Mouse (Mus musculus) lung, postnatal 25 days (tissue): ENCODE data around the gene Mul1.

ENCODE experiments used
- DNase-seq: peaks from one replicate; pipeline ENCODE4 v3.0.0; 2022; ENCODE audit warnings: low spot score

Mul1 gene

DNA sequence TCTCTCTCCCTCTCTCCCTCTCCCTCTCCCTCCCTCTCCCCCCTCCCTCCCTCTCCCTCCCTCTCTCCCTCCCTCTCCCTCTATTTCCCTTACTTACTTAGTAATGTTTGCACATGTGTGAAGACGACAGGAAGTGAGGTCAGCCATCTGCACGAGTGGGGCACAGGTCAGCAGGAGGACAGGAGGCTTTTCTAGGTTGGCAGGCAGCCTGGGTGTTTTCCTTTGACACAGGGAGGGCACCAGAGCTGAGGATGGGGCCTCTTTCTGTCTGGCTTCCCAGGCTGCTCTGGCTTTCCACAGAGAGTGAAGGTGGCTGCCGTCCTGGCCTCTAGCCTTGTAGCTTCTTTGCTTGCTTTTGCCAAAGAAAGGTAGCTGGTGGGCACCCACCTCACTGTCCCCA is 5.6 kb downstream of the Mul1 start:
- no peak for DNase-seq

DNA sequence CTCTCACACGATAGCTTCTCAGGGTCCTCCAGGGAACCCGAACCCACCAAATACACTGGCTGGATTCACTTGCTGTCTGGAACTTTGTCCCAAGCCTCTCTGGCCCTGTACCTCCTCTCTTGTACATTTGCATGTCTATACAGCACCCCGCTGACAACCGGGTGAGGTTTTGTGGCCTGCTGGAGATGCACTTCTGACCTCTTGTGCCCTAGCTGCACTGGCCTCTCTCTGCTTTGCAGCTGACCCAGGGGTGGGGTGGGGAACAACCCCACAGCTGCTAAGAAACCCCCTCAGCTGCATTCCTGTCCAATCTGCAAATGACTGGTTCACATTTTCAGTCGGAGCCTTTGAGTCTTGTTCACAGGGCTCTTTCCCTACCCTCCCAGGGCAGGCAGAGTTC is 10.5 kb downstream of the Mul1 start:
- no peak for DNase-seq

DNA sequence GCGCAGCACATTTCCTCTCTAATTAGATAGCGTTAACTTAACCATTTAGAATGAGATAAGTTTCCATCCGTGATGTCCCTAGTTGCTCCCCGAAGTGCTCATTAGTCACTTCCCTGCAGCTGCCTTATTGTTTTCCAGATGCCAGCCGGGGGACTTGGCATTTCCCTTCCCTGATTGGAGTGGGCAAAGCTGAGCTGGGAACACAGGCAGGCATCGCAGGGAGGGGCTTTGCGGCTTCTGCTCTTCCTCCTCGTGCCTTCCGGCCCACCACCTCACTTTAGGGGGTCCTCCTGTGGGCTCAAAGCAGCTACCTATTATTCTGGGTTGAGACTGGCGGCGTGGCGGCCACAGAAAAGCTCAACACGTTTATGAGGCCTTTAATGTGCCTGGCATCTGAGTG is 12.5 kb downstream of the Mul1 start:
- DNase-seq, result no peak

DNA sequence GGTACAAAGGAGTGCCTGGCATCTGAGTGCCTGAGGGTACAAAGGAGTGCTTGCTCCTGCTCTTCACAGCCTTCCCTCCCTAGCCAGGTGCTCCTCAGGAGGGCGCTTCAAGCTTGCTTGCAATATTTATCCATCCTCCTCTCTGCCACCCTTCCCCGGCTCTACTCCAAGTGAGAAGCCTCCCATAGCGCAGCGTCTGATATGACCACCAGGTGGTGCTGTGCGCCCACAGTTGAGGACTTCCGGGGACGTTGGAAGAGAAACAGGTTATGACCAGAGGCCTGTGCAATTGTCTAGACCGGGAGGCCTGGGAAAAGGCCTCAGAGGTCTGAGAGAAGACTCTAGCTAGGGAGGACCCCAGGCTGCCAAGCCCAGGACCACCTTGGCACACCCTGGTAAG is 12.9 kb downstream of the Mul1 start:
- peak; percentile 92 for DNase-seq

DNA sequence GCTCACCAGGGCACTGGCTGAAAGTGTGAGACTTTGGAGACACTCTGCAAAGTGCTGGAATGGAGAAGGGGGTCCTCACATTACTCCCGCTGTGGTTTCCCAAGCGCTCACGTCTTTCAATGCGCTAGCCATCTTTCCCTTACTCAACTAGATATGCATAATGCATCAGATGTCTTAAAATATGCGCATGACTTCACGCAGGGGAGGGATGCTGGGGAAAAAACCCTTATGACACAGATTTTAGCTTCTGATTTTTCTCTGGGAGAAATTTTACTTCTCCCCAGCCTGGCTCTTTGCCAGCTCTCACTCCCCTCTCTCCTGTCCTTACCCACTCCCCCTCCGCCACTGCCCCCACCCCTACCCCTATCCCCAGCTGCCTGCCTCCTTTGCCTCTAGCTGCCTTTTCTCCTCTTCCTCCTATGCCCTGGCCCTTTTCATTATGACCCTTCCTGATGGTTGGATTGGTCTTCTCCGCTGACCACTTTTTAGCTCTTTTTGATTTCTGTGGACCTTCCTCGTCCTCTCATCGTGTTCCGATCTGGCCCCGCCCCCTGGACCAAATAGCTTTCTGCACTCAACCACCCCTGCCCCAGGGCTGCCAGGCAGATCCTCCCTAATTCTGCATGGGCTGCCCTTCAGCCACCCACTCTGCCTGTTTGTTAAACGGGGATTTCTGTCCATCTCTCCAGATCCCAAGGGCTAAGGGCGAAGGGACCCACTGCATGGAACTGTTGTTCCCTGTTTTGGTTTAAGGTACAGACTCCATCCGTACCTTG is 13.5 kb downstream of the Mul1 start:
- DNase-seq, result no peak

DNA sequence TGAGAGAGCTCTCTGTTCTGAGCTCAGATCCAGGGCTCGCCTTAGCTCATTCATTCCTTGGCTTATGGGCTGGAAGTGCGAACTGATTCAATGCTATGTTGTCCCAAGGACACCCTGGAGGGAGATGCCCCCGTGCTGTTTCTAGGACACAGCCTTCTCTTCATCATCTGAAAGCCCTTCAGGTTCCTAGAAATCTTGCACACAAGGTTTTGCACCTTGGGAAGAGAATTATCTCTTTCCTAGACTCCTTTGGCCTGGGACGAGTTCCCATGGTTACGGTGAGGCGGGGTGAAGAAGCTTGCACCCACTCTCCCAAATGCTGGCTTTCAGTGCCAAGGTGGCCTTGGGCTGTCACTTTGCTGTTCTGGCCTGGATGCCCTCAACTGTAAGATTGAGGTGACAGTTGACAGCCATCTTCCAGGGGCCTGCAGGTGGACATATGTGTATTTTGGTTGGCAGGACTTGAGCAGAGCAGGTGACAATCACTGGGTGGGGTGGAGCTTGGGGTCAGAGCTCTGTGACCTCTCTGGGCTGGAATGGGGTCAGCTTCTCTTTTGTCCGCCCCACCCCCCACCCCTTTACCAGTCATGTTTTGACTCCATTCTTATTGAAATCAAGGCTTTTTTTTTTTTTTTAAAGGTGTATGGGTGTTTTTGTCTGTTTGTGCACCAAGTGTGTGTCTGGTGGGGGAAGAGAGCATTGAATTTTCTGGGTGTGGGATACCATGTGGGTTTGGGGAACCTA is 14.6 kb downstream of the Mul1 start:
- no peak for DNase-seq

DNA sequence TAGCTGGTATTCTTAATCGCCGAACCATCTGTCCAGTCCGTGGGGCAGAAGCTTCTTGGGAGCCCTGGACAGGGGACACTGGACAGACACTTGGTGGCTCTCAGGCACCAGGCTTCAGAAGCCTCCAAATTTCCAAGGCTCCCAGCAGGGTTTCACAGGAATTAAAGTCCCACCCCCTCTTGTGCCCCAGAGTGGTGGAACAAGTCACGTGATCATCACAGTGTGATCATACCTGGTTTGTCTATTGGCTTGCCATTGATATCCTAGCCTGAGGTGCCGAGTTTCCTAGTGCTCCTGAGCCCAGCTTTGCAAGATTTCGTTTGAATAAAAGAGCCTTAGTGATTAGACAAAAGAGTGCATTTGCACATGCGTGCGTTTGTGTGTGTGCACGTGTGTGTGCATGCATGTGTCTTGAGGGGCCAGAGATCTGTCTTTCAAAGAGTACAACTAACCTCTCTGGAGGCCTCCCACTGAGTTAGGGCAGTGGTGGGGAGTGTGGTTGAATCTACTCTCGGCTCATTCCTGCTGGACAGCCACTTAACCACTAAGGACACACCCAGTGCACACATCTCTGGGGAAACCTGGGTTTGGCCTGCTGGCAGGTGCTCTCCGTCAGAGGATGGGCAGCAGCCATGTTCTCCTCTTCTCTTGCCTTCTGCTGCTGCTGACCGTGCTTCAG is 15.3 kb downstream of the Mul1 start:
- no peak for DNase-seq

DNA sequence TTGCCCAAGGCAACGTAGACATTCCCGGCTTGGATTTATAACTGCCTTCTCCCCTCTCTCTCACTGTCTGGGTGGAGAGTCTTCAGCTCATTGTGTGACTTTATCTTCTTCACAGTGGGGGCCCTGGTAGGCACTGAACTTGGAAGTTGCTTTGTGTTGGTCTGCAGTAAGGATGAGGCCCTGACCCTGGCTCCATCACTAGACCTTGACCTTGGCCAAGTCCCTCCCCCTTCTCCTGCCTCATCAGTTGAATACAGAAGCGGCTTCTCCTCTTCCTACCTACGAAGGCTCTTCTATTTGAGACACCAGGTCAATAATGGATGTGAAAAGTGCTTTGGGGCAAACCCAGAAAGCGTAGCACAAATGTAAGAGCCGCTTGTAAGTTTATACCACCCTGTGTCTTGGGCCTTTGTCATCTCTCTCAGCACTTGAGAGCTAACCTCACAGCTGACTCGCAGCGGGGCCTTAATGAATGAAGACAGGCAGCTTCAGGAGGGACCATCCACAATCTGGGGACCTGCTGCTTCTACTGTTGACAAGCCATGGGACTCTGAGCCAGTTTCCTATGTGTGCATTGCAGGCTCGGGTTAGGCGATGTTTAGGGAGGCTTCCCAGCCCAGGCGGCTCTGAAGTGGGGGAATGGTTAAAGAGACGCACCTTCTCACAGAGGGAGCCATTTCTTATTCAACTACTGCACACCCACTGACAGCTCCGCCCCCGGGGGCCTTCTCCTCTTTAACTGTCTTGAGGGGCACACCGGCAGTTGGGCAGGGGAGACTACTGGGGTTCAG is 18.0 kb downstream of the Mul1 start:
- no peak for DNase-seq

DNA sequence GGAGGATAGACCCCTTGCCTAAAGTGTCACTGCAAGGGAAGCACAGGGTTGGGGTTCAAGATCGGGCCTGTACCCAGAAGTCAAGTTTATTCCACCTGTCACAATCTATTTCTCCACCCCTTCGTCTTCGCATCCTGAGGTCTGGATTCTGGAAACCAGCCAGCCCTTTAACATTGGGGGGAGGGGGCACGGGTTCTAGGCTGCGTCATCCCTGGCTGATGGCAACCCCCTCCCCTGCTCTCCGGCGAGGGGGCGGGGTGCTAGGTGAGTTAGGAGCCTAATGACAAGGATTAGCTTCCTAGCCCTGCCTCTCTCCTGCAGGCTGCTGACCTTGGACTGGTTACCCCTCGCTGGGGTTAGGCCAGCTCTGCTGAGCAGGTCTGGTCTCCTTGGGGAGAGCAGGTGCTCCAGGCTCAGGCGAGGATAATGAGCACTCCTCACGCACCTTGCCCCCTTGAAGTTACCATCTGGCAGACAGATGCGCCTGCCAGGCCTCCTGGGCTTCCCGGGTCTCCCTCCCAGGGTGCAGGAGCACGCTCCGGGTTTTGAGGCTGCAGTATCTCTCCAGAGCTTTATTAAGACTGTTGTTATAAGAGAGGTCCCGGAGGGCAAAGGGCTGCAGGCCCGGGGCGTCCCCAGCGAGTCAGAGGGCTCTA is 18.8 kb downstream of the Mul1 start:
- no peak for DNase-seq

DNA sequence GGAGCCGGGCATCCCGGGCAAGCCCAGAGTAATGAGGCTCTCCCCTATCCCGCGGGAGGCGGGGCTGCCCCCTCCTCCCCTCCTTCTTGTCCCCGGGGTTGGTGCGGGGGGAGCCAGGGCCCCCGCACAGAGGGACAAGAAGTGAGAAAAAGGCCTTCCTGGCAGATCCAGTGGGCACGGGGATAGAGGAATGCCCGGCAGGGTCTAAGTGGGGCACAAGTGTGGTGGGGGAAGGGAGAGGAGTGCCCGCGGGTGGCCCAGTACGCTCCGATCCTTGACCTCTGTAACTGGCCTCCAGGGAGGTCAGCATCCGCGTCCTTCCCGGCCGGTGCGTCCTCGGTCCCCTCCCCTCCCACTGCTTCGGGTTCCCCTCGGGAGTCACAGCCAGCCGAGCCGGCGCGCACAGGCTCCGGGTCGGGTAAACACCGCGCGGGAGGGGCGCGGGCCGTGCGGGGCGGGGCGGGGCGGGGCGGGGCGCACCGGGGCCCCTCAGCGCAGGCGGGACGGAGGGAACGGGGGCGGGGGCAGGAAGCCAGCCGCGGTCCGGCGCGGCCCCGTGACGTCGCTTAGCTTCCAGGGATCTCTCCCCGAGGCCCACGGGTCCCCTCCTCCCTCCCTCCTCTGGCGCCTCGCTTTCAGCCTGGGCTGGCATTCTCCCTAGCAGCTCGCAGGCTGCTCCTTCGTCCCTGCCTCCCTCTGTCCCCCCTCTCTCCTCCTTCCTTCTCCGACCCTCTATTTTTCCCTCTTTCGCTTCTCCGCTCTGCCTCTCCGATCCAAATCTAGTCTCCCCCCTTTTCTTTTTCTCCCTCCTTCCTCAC is 19.5 kb downstream of the Mul1 start, which contains the start of gene Camk2n1:
Gene Camk2n1 (plus strand): TSS at position 562 of the 818 bp plus-strand sequence.
- DNase-seq, result peak; percentile 89

DNA sequence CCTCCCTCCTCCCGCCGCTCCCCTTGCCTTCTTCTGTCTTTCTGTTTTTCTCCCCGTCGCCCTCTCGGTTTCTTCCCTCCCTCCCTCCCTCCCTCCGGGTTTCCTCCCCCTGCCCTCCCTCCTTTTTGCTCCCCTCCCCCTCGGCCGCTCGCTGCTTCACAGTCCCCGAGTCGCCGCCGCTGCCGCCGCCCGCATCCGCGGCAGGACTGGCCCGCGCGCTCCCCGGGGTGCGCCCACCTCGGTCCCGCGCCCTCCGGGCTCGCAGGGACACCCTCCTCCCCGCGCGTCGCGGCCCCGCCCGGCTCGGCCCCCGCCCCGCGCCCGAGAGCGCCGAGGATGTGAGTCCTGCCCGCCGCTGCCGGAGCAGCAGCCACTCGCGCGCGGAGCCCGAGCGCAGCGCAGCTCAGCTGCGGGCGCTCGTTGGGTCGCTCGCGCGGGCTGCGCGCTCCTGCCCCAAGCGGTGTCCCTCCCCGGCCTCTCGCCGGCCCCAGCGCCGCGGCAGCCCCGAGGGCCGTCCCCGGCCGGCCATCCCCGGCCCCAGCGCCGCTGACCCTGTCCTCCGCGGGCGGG is 20.2 kb downstream of the Mul1 start:
- DNase-seq, result no peak

DNA sequence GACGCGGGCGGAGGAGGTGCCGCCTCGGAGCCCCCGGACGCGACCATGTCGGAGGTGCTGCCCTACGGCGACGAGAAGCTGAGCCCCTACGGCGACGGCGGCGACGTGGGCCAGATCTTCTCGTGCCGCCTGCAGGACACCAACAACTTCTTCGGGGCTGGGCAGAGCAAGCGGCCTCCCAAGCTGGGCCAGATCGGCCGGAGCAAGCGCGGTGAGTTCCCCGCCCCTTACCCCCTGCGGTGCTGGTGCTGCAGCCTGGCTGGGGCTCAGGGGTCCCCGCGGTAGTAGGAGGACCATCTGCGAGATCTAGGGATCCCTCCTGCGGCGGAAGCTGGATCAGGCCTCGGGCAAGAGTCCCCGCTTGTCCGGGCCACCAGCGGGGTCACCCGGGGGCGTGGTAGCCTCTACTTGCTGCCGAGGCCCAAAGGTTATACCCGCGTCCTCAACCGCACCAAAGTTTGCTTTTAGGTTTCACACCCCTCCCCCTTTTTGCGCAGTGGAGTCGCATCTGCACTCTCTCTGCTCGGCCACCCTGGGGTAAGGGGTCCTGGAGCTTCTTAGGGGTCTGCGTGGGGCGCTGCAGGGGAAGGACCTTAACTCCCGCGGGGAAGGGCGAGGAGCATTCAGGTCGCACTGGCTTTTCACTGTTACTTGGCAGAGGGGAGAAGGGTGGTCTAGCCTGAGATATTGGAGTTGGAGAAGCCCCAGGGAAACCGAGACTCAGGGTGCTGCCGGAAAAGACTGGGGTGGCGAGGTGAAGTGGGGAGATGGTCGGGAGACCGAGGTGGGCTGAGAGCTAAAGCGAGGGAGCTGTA is 20.9 kb downstream of the Mul1 start:
- DNase-seq, result no peak

DNA sequence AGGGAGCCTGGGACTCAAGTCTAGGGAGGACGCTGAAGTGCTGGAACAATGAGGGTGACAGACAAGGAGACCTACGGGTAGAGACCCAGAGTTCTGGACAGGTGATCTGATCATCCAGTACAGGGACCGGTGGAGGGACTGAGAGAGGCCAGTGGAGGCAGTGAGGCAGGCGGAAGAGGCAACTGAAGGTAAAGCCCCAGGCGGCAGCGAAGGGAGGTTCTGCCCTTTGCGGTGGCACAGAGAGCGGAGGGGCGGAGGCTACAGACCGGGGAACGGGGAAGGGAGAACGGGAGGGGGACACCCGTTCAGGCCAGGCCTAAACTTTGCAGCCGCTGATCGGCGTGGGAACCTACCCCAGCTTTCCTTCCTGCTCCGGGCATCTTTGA is 21.5 kb downstream of the Mul1 start:
- no peak for DNase-seq

DNA sequence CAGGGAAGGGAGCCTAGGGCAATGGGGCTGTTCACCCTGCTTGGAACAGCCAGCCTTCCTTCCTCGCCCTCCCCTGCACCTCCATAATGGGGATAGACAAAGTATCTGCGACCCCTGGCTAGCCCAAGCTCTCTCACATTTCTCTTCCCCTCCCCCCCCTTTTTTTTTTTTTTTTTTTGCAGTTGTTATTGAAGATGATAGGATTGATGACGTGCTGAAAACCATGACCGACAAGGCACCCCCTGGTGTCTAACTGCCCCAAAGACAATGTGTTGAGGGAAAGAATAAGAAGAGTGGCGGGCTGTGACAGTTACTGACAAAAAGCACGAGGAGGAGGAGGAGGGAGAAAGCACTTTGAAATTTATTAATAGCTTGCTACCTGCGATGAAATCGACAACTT is 22.1 kb downstream of the Mul1 start:
- no peak for DNase-seq

DNA sequence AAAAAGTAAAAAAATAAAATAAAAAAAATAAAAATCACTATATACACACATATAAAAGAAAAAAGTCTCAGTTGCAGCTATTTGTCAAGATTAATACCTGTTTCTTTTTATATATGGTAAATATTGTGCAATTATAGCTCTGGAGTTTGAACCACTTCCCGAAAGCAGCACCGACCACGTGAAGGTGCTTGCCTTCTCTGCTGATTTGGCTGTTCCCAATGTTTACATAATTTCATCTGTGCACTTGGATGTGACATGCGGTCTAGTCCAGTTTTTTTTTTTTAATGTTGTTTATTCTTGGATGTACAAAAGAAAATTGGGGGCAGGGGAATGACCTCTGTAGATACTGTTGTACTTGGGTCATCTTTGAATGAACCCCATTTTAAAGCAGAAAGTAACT is 22.6 kb downstream of the Mul1 start:
- DNase-seq, result no peak

DNA sequence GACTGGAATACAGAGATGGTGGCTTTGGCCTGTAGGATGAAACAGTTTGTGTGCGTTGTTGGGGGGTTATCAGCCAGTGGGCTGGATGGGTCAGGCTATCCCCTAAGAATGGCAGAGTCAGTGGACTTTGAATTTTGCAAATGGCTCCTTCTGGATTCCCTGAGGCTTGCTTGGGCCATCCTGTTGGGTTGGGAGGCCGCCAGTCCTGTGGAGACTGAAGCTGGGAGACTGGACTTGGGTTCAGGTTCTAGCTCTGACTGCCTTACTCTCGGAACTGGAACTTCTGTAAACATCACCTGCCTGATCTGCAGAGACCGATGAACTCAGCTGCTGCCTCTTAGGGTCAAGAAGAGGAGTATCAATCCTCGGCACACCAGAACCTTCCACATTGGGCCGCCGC is 23.7 kb downstream of the Mul1 start:
- no peak for DNase-seq

DNA sequence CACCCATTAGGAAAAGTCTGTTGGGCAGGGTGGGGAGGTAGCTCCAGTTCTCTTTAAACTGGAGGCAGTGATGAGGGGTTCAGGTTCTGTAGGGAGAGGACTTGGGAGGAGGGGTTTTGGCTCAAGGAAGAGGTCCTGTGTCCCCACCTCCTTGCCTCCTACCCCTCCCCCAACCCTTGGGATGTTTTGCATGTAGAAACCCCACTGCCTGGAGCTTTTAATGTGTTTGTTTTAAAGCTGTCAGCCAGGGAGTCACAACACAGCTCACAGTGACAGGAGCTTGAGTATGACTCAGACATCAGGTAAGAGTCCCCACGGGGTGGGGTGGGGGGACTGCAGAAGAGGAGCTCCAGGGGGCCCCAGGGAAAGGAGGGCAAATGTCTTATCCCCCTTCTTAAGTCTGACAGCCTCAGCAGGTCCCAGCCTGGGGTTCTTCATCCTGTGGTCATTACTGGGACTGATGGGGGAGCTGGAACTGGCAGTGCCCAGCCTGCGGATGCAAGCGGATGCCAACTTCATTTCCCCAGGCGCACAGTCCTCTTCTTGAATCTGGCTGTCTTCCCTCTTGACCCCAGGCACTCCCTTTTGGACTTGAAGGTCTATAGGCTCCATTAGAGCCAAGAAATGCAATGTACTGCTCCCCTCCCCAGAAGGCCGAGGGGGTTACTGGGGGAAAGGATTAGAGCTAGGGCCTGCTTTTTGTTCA is 24.4 kb downstream of the Mul1 start:
- DNase-seq, result no peak

DNA sequence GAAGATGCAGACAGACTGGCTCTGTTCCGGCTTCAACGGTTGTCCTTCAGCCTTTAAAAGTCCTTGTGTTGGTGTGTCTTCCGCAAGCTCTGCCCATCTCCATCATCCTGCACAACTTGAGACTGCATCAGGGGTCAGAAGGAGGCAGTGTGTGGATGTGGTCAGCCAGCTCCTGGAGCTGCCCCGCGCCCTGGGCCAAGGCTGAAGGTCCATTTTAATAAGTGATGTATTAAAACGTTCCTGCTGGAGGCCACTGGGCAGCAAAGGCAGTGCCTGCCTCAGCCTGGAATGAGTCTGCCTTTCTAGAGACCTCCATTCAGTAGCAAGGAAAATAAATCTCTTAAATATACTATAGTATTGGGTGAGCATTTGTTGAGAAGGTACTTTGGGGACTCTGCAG is 25.3 kb downstream of the Mul1 start:
- DNase-seq, result no peak

DNA sequence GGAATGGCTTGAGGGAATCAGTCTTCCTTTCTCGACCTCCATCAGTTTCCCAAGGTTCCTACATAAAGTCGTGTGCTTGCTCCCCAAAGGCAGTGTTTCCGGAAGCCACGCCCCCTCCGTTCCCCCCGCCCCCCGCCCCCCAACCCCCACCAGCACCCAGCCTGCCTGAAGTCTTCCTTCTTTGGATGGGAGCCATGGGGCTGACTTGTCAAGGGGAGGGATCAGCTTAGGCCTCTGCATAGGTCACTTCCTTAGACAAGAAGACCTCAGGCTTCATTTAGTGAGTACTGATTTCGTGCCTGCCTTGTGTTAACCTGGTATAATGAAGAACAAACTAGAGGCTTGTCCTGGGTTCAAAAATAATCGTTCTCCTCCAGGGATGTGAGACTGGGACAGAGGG is 26.4 kb downstream of the Mul1 start:
- no peak for DNase-seq
